Mouse (Mus musculus): ENCODE data around the gene Gfm2. TPM values are rescaled to one million over a fixed set of nuclear protein-coding genes. Genes with fewer than 3 reads are reported as not detected.
A peak's percentile ranks its signal among the peaks of the same experiment; 100 is the strongest.

Gfm2 gene
- polyA plus RNA-seq, 1 experiment from 2014 or later: 32.0 TPM

GRCm38 (mm10) chr13:97145834-97146233, 8.1 kb downstream of the Gfm2 start:
- Histone ChIP-seq H3K27ac (replicated peaks) (no peak overlapping the region), H3K36me3 (peaks cover 50% of the 10 kb centered on the region), H3K9me3 (no peaks in the 10 kb centered on the region), H3K4me2 (replicated peaks) (no peak overlapping the region), H3K9ac (replicated peaks) (no peak overlapping the region), H3K4me3 (no peak overlapping the region), H3K27me3 (no peaks in the 10 kb centered on the region), H3K4me1 (no peaks in the 10 kb centered on the region)
- no peak for ATAC-seq (replicated peaks)
- WGBS: 60% methylated on average over 4 of the region's 4 CpGs

DNA sequence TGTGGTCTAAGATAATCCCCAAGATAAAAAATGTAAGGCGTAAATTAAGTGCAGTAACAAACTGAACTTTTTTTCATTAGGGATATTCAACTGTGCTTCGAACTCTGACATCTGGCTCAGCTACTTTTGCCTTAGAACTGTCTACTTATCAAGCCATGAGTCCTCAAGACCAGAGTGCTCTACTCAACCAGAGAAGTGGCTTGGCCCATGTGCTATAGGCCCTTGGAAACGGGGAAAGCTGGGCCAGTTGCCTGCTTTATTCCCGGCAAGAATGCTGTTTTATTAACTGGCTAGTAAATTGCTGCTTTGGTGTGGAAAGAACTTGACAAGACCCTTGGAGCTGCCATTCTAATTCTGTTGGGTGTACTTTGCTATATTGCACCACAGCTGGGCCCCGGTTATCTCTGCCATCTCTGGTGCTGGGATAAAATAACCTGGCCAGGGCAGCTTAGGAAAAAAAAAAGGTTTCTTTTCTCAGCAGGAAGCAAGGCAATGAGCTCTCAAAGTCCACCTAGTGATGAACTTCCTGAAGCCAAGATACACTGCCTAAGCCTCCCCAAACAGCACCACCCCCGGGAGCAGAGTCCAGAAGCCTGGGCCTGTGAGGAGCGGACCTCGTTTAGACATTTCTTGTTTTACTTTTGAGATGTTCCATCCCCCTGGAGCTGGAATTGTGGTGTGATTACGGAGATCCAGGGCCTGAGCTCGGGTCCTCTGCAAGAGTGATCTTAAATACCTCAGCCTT, 38.0 kb downstream of the Gfm2 start:
- H3K27ac ChIP-seq (replicated peaks): no peak overlapping the region
- H3K4me2 ChIP-seq (replicated peaks): no peak overlapping the region
- H3K36me3 ChIP-seq: peaks cover 55% of the 10 kb centered on the region
- 85% methylated on average over 10 of the region's 10 CpGs for WGBS
- no peaks in the 10 kb centered on the region for H3K9me3 ChIP-seq
- peaks cover 11% of the 10 kb centered on the region for H3K4me1 ChIP-seq
- H3K9ac ChIP-seq (replicated peaks): no peak overlapping the region
- no peak for ATAC-seq (replicated peaks)
- no peak overlapping the region for H3K4me3 ChIP-seq
- H3K27me3 ChIP-seq: no peaks in the 10 kb centered on the region

DNA sequence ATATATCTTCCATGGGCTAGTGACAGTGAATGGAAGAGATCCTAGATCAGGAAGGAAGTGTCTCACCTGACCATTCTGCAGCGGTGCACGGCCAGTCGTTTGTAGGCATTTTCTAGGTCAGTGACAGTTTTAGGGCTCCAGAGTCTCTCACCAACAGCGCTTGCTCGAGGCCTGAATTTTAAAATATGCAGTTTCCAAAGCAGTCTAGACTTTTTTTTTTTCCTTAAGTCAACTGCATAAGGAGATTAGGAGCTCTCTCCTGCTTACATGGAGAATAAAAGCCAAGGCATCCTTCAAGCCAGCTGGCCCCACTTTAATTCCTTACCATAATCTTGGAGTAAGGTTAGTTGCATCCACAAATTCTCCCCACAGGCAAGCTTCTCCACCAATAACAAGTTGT, 39.0 kb downstream of the Gfm2 start:
- H3K4me1 ChIP-seq: peaks cover 15% of the 10 kb centered on the region
- 83% methylated on average over 5 of the region's 5 CpGs for WGBS
- no peak overlapping the region for H3K4me2 ChIP-seq (replicated peaks)
- H3K27ac ChIP-seq (replicated peaks): no peak overlapping the region
- H3K9me3 ChIP-seq: no peaks in the 10 kb centered on the region
- no peak overlapping the region for H3K4me3 ChIP-seq
- ATAC-seq (replicated peaks): no peak
- no peaks in the 10 kb centered on the region for H3K27me3 ChIP-seq
- no peak overlapping the region for H3K9ac ChIP-seq (replicated peaks)
- peaks cover 49% of the 10 kb centered on the region for H3K36me3 ChIP-seq

GRCm38 (mm10) chr13:97178943-97179342, 41.2 kb downstream of the Gfm2 start:
- Histone ChIP-seq H3K4me2 (replicated peaks) (no peak overlapping the region), H3K27ac (replicated peaks) (no peak overlapping the region), H3K27me3 (no peaks in the 10 kb centered on the region), H3K4me3 (no peak overlapping the region), H3K36me3 (peaks cover 31% of the 10 kb centered on the region), H3K9ac (replicated peaks) (no peak overlapping the region), H3K9me3 (no peaks in the 10 kb centered on the region), H3K4me1 (peaks cover 15% of the 10 kb centered on the region)
- ATAC-seq (replicated peaks): no peak
- WGBS: 72% methylated on average over 7 of the region's 7 CpGs

GRCm38 (mm10) chr13:97180113-97180828, 42.5 kb downstream of the Gfm2 start:
- Histone ChIP-seq H3K9ac (replicated peaks) (no peak overlapping the region), H3K36me3 (peaks cover 19% of the 10 kb centered on the region)

GRCm38 (mm10) chr13:97182821-97183220, 45.1 kb downstream of the Gfm2 start:
- no peaks in the 10 kb centered on the region for H3K9me3 ChIP-seq
- H3K4me3 ChIP-seq: no peak overlapping the region
- no peaks in the 10 kb centered on the region for H3K27me3 ChIP-seq
- no peak overlapping the region for H3K9ac ChIP-seq (replicated peaks)
- H3K36me3 ChIP-seq: no peaks in the 10 kb centered on the region
- peaks cover 15% of the 10 kb centered on the region for H3K4me1 ChIP-seq
- no peak overlapping the region for H3K27ac ChIP-seq (replicated peaks)
- WGBS: 65% methylated on average over 4 of the region's 4 CpGs
- H3K4me2 ChIP-seq (replicated peaks): no peak overlapping the region
- no peak for ATAC-seq (replicated peaks)

More at GRCm38 (mm10) chr13:97180113-97180828, 42.5 kb downstream of the Gfm2 start:
- H3K9me3 ChIP-seq: no peaks in the 10 kb centered on the region
- H3K27ac ChIP-seq (replicated peaks): peak overlapping the region; percentile 52; the same call in 1 of the 2 replicates
- ATAC-seq (replicated peaks): peak; percentile 67; the same call in 1 of the 2 replicates
- no peaks in the 10 kb centered on the region for H3K27me3 ChIP-seq
- H3K4me1 ChIP-seq: peaks cover 15% of the 10 kb centered on the region
- 31% methylated on average over 6 of the region's 6 CpGs for WGBS
- H3K4me3 ChIP-seq: no peak overlapping the region
- no peak overlapping the region for H3K4me2 ChIP-seq (replicated peaks)

DNA sequence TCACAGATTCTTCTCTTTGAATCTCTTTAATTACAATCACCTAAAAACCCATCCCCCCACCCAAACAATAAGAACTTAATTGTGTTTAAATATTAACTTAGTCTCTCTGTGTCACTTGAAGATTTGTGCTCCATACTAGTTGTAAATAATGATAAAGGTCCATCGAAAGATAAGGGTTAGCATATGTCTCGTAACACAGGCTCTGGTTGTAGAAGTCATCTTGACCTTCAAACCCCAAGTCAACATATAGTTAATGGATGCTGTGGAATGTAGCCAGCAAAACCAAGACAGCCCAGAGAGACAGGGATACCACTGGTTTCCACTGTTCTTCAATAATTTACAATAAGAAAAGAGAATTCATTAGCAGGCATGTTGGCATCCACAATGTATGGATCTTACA, 46.4 kb downstream of the Gfm2 start:
- Histone ChIP-seq H3K9ac (replicated peaks) (no peak overlapping the region), H3K27ac (replicated peaks) (no peak overlapping the region), H3K27me3 (no peaks in the 10 kb centered on the region), H3K4me1 (peaks cover 15% of the 10 kb centered on the region), H3K9me3 (no peaks in the 10 kb centered on the region), H3K36me3 (no peaks in the 10 kb centered on the region), H3K4me3 (no peak overlapping the region), H3K4me2 (replicated peaks) (no peak overlapping the region)
- ATAC-seq (replicated peaks): no peak
- WGBS: over 99% methylated on average over 2 of the region's 2 CpGs

DNA sequence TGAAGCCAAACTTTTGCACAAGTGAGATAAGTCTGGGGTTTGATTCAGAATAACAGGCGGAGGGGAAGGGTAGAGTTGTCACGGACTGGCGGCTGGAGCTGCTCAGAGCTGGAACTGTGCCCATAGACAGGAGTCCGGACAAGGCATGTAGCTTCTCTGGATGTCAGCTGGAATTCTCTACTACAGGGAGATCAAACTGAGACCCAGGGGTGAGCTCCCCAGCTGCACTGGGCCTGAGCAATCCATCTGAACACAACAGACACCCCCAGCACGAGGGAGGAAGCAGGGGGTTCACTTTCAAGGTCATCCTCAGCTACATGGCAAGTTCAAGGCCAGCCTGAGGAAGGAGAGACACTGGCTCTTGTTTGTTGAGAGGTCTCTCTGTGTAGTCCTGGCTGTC, 46.9 kb downstream of the Gfm2 start:
- ATAC-seq (replicated peaks): no peak
- Histone ChIP-seq H3K9me3 (no peaks in the 10 kb centered on the region), H3K4me1 (peaks cover 15% of the 10 kb centered on the region), H3K27ac (replicated peaks) (no peak overlapping the region), H3K27me3 (no peaks in the 10 kb centered on the region), H3K4me2 (replicated peaks) (no peak overlapping the region), H3K4me3 (no peak overlapping the region), H3K36me3 (no peaks in the 10 kb centered on the region), H3K9ac (replicated peaks) (no peak overlapping the region)
- 55% methylated on average over 5 of the region's 5 CpGs for WGBS

DNA sequence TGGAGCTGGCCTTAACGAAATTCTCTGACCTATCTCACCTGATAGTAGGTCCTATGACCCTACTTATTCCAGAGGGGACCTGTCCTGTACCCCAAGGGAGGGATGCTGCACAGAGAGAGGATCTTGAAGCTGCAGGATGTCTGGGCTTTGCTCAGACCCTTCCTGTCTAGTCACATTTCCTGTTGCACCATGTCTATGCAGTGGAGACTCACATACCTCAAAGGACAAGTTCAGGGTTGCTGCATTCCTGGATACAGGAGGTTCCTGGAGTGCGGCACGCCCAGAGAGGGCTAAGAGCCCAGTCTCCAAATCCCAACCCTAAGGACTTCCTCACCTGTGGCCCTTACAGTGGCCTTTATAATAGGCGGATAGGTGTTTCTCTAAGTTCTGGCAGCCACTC, 48.6 kb downstream of the Gfm2 start:
- Histone ChIP-seq H3K9me3 (no peaks in the 10 kb centered on the region), H3K36me3 (no peaks in the 10 kb centered on the region), H3K4me1 (no peaks in the 10 kb centered on the region), H3K9ac (replicated peaks) (no peak overlapping the region), H3K27ac (replicated peaks) (no peak overlapping the region), H3K4me2 (replicated peaks) (no peak overlapping the region), H3K27me3 (no peaks in the 10 kb centered on the region), H3K4me3 (no peak overlapping the region)
- ATAC-seq (replicated peaks): no peak
- 89% methylated on average over 4 of the region's 4 CpGs for WGBS

- no peaks in the 10 kb centered on the region for H3K36me3 ChIP-seq
- peaks cover 3% of the 10 kb centered on the region for H3K4me1 ChIP-seq
- no peak overlapping the region for H3K4me2 ChIP-seq (replicated peaks)
- H3K27me3 ChIP-seq: no peaks in the 10 kb centered on the region
- H3K9ac ChIP-seq (replicated peaks): no peak overlapping the region
- H3K4me3 ChIP-seq: no peak overlapping the region
- ATAC-seq (replicated peaks): no peak
- H3K9me3 ChIP-seq: no peaks in the 10 kb centered on the region
- 90% methylated on average over 5 of the region's 5 CpGs for WGBS
- H3K27ac ChIP-seq (replicated peaks): no peak overlapping the region
These were observed 50.0 kb downstream of the Gfm2 start for GRCm38 (mm10) chr13:97187693-97188092.

GRCm38 (mm10) chr13:97192649-97193048, 54.9 kb downstream of the Gfm2 start:
- Histone ChIP-seq H3K27ac (replicated peaks) (no peak overlapping the region), H3K4me3 (no peak overlapping the region), H3K27me3 (no peaks in the 10 kb centered on the region), H3K4me2 (replicated peaks) (no peak overlapping the region), H3K9me3 (no peaks in the 10 kb centered on the region), H3K4me1 (peaks cover 28% of the 10 kb centered on the region), H3K36me3 (no peaks in the 10 kb centered on the region), H3K9ac (replicated peaks) (no peak overlapping the region)
- WGBS: 82% methylated on average over 11 of the region's 11 CpGs
- 0 out of 2 replicates have a peak, but pooled peaks have one; percentile 15 for ATAC-seq (replicated peaks)

DNA sequence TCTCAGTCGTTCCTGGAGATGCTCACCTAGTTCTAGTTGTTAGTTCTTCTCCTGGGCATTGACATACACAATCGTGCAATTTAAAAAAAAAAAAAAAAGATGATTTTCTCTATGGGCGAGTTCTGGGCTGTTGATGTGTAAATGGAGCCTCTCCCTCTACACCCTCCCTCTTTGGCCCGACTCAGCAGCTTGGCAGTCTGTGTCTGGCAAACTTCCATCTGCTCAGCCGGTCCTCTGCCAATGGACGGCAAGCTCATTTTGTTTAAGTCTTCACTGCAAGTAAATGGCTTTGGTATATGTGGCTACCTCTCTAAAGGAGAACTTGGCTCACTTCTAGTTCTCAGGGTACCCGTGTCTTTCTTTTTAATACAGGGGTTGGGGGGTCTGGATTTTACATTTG, 55.7 kb downstream of the Gfm2 start:
- ATAC-seq (replicated peaks): peak; percentile 66
- Histone ChIP-seq H3K27ac (replicated peaks) (no peak overlapping the region), H3K9me3 (no peaks in the 10 kb centered on the region), H3K27me3 (no peaks in the 10 kb centered on the region), H3K9ac (replicated peaks) (no peak overlapping the region), H3K4me3 (no peak overlapping the region), H3K4me1 (peaks cover 36% of the 10 kb centered on the region), H3K36me3 (no peaks in the 10 kb centered on the region), H3K4me2 (replicated peaks) (no peak overlapping the region)
- 20% methylated on average over 7 of the region's 7 CpGs for WGBS
